Mouse (Mus musculus): ENCODE measurements at regions not wholly inside any gene's neighbourhood (a gene's known extent, or its start where the extent isn't known, plus 50 kb on each side); places are given as distances from the start of the nearest gene placed in this dataset.

GRCm38 (mm10) chr7:35859601-35860000, 56.8 kb upstream of the Zfp507 start:
- TF ChIP-seq CTCF (IDR thresholded peaks at IDR 0.05; ENCODE audit: insufficient read depth, low read length) (peak; percentile 34; the same call in 1 of the 2 replicates), POLR2A (IDR thresholded peaks at IDR 0.05; ENCODE audit: borderline replicate concordance, extremely low read depth, low read depth, low read length) (no peak)
